Mouse (Mus musculus) kidney, adult 2 months (tissue): ENCODE data around the gene C030005K15Rik. TPM values are rescaled to one million over a fixed set of nuclear protein-coding genes. Genes with fewer than 3 reads are reported as not detected.

Source experiments
- DNase-seq: peaks from one replicate; pipeline ENCODE4 v3.0.0; 2021
- H3K27ac ChIP-seq: fragments of 200-500 bp; 2 replicates; pipeline ENCODE4 v1.5.1; 2012; ENCODE audit warnings: low read depth, low read length, control low read depth, inconsistent platforms; ENCODE audit not compliant: insufficient read depth
- H3K27me3 ChIP-seq: fragments of 200-500 bp; replicated peaks from 2 replicates; pipeline ENCODE4 v1.6.1; 2012; ENCODE audit warnings: mild to moderate bottlenecking, moderate library complexity, low read length, inconsistent platforms; ENCODE audit not compliant: control insufficient read depth, insufficient read depth
- H3K36me3 ChIP-seq: fragments of 200-500 bp; 2 replicates; pipeline ENCODE4 v1.6.1; 2012; ENCODE audit warnings: mild to moderate bottlenecking, moderate library complexity, low read length, inconsistent platforms; ENCODE audit not compliant: control insufficient read depth, insufficient read depth
- H3K4me1 ChIP-seq: fragments of 200-500 bp; 2 replicates; pipeline ENCODE4 v1.6.1; 2011; ENCODE audit warnings: low read length; ENCODE audit not compliant: control insufficient read depth, insufficient read depth
- H3K4me3 ChIP-seq: fragments of 200-500 bp; 2 replicates; pipeline ENCODE4 v1.5.1; 2011; ENCODE audit warnings: mild to moderate bottlenecking, low read depth, low read length, control low read depth; ENCODE audit not compliant: insufficient read depth
- CTCF ChIP-seq: fragments of 200-500 bp; conservative IDR thresholded peaks from 2 replicates; pipeline ENCODE4 v1.5.1; 2011; ENCODE audit warnings: low read depth, mild to moderate bottlenecking, control low read depth, low read length, moderate library complexity, mixed read lengths; ENCODE audit not compliant: insufficient read depth, insufficient read length
- POLR2A ChIP-seq: fragments of 200-500 bp; IDR thresholded peaks from one replicate; pipeline ENCODE4 v1.6.1; 2011; ENCODE audit warnings: low read depth, low read length, control low read depth
- WGBS: fragments of 180-500 bp; shearing (Covaris S2); methylation state at CpG from one replicate; pipeline ENCODE4 v1.1.7; 2018; 5-methylcytosine and 5-hydroxymethylcytosine counted together
- polyA plus RNA-seq: library from polyadenylated mRNA; depleted of rRNA; stranded (reverse); fragments of >200 nt; gene quantifications from 2 replicates; pipeline ENCODE4 v1.2.3, GENCODE M21; 2012

The C030005K15Rik gene
- polyA plus RNA-seq, 1 experiment = not detected

DNA sequence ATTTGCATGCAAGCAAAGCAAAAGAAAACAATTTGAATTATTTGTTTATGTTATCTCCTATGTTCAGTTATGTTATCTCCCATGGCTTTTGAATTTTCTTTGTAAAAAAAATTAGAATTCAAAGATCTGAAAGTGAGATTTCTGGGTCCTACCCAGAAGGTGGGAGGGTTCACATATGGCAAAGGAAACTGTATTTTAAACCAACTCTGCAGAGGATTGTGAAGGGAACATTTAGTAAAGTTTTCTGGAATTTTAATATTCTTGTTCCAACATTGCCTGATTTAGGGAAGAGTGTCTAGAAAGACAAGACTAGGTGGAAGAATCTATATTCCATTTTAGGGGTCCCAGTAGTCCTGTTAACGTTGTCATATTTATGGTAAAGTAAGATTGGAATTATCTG, 9.3 kb downstream of the C030005K15Rik start:
- 84% methylated on average over 1 of the region's 1 CpGs for WGBS
- H3K4me1 ChIP-seq = no peaks in the 10 kb centered on the region
- no peaks in the 10 kb centered on the region for H3K27me3 ChIP-seq
- no peak overlapping the region for H3K27ac ChIP-seq
- DNase-seq = no peak
- no peaks in the 10 kb centered on the region for H3K36me3 ChIP-seq
- TF ChIP-seq CTCF (no peak), POLR2A (no peak)
- no peak overlapping the region for H3K4me3 ChIP-seq

DNA sequence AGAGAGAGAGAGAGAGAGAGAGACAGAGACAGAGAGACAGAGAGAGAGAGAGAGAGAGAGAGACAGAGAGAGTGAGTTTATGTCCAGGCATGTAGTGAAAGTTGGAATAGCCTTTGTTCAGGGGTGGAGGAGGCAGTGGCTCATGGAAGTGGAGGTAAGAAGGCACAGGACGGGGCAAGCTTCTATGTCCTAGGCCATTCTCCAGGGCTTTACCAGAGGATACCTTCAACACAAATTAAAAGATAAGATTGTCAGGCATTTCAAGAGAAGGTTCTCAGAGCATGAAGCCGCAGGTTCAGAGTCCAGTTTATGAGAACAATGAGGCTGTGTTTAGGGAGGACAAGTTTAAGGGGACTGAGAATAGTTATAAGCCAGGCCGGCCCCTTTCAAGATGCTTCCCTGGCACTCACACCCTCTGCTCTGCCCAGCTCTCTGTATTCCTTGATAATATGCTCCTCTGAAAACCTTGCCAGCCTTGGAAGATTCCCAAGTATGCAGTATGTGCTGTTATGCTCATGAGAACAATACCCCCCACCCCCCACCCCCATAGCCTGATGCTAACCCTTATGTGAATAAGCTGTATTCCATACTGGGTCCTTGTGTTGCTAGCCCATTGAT, 11.2 kb downstream of the C030005K15Rik start:
- Histone ChIP-seq H3K4me1 (no peaks in the 10 kb centered on the region), H3K36me3 (no peaks in the 10 kb centered on the region), H3K4me3 (no peak overlapping the region), H3K27me3 (no peaks in the 10 kb centered on the region), H3K27ac (no peak overlapping the region)
- 88% methylated on average over 3 of the region's 3 CpGs for WGBS
- TF ChIP-seq CTCF (no peak), POLR2A (no peak)
- DNase-seq = no peak

DNA sequence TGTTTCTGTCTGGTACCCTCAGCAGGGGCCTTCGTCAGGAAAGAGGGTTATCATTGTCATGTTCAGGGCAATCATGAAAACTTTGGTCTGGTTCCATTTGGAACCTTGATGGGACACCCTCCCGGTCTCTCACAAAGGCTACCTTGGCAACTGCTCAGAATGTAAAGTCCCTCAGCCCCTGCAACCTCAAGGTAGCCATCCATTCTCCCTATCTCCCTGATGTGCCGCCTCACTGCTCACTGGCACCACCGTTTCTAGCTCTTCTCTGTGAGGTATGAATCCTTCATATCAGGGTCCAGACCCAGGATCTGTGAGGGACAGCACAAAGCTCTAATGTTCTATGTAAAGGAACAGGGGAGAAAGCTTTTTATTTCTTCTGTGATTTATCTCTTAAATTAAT, 12.0 kb downstream of the C030005K15Rik start:
- H3K4me3 ChIP-seq = no peak overlapping the region
- H3K27ac ChIP-seq = no peak overlapping the region
- no peak for DNase-seq
- WGBS = 77% methylated on average over 4 of the region's 4 CpGs
- H3K36me3 ChIP-seq = no peaks in the 10 kb centered on the region
- TF ChIP-seq CTCF (no peak), POLR2A (no peak)
- H3K27me3 ChIP-seq = no peaks in the 10 kb centered on the region
- H3K4me1 ChIP-seq = no peaks in the 10 kb centered on the region

DNA sequence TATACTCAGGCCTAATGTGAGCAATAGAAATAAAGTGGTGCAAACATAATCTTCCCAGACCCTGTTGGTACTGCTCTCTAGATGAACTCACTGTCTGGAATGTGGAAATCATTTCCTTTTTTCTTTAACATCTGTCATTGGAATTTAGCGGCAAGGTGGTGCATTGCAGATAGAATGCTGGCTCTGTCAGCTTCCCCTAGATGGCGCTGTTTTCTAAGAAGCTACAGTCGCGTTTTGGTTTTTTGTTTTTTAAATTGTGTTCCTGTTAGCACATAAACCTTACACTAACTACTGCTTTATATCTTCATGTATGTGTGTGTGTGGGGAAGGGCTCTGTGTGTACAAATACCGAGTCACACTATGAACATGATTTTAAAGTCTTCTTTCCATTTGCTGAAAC, 13.9 kb downstream of the C030005K15Rik start:
- 4% methylated on average over 5 of the region's 5 CpGs for WGBS
- DNase-seq = peak; percentile 19

DNA sequence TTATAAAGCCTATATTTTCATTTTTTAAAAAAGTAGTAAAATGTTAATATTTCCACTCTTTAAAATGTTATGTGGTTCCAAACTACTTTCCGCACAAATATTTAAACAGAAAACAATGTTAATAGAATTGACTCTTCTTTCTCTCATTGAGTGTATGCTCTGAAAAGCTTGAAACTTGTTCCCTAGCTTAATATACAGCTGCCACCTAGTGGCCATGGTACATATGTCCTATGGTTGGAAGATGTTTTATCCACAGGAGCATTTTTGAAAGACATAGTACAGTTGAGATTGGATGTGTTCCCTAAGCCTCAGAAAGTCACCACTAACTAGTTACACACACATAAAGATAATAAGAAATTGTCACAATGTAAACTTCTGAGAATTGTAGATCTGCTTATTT, 22.0 kb downstream of the C030005K15Rik start:
- Histone ChIP-seq H3K36me3 (no peaks in the 10 kb centered on the region), H3K27me3 (no peaks in the 10 kb centered on the region; the same call in 1 of the 2 replicates), H3K4me3 (no peak overlapping the region), H3K27ac (no peak overlapping the region), H3K4me1 (no peaks in the 10 kb centered on the region)
- 54% methylated on average over 1 of the region's 1 CpGs for WGBS
- no peak for TF ChIP-seq POLR2A
- 0 out of 2 replicates have a peak, but pooled peaks have one; percentile 7 for TF ChIP-seq CTCF
- peak; percentile 46 for DNase-seq

More for the DNA sequence above, 13.9 kb downstream of the C030005K15Rik start:
- Histone ChIP-seq H3K4me3 (no peak overlapping the region), H3K36me3 (no peaks in the 10 kb centered on the region), H3K27me3 (no peaks in the 10 kb centered on the region; the same call in 1 of the 2 replicates), H3K4me1 (no peaks in the 10 kb centered on the region), H3K27ac (no peak overlapping the region)
- no peak for TF ChIP-seq POLR2A
- TF ChIP-seq CTCF = peak; percentile 77

DNA sequence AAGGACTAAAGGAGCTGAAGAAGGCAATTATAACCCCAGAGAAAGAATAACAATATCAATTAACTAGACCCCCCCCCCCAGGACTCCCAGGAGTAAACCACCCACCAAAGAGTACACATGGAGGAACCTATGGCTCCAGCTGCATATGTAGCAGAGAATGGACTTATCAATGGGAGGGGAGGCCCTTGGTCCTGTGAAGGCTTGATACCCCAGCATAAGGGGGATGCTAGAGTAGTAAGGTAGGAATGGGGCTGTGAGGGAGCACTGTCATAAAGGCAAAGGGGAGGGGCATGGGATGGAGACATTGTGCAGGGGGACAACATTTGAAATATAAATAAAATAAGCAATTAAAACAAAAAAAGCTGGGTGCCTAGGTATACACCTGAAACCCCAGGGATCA, 24.2 kb downstream of the C030005K15Rik start:
- no peak overlapping the region for H3K27ac ChIP-seq
- TF ChIP-seq CTCF (no peak), POLR2A (no peak)
- no peak overlapping the region for H3K4me3 ChIP-seq
- no peak for DNase-seq
- H3K36me3 ChIP-seq = no peaks in the 10 kb centered on the region
- no peaks in the 10 kb centered on the region for H3K4me1 ChIP-seq
- no peaks in the 10 kb centered on the region for H3K27me3 ChIP-seq

DNA sequence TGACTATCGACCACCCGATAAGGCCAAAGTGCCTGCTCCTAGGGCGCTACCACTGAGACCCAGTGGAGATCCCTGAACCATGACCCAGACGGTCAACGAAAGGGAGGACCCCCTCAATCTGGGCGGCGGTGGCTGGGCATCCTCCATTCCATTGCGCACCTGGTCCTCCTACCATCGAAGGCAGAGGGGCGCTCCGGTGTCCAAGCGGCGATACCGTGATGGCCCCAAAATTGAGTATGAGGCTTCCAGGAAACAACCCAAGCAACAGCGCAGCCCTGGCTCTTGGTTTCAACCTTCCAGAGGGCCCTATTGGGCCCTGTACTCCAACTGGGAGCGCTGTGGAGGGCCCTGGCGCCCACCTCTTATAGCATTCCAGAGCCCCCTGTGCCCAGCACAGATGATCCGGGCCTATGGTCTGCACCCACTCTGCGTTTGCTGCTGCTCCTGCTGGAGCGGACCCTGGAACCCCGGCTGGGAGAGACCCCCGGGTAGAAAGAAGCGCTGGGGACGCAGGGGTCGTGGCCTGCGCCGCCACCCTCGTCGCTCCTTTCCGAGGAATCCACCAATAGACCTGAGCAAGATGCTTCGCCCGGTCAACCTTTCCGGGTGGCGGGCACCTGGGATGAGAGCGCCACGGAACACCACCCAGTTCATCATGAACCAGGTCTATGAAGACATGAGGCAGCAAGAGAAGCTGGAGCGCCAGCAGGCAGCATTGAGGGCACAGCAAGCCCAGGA, 33.0 kb downstream of the C030005K15Rik start:
- Histone ChIP-seq H3K4me3 (no peak overlapping the region), H3K36me3 (no peaks in the 10 kb centered on the region), H3K27ac (no peak overlapping the region), H3K4me1 (no peaks in the 10 kb centered on the region), H3K27me3 (no peaks in the 10 kb centered on the region; the same call in 1 of the 2 replicates)
- no peak for DNase-seq
- WGBS = 95% methylated on average over 37 of the region's 37 CpGs
- TF ChIP-seq POLR2A = no peak
- no peak for TF ChIP-seq CTCF
